Mouse (Mus musculus): ENCODE results near the gene Vwa2. TPM values are rescaled to one million over a fixed set of nuclear protein-coding genes. Genes with fewer than 3 reads are reported as not detected.

The Vwa2 gene
- polyA plus RNA-seq, 1 experiment: 0.54 TPM

DNA sequence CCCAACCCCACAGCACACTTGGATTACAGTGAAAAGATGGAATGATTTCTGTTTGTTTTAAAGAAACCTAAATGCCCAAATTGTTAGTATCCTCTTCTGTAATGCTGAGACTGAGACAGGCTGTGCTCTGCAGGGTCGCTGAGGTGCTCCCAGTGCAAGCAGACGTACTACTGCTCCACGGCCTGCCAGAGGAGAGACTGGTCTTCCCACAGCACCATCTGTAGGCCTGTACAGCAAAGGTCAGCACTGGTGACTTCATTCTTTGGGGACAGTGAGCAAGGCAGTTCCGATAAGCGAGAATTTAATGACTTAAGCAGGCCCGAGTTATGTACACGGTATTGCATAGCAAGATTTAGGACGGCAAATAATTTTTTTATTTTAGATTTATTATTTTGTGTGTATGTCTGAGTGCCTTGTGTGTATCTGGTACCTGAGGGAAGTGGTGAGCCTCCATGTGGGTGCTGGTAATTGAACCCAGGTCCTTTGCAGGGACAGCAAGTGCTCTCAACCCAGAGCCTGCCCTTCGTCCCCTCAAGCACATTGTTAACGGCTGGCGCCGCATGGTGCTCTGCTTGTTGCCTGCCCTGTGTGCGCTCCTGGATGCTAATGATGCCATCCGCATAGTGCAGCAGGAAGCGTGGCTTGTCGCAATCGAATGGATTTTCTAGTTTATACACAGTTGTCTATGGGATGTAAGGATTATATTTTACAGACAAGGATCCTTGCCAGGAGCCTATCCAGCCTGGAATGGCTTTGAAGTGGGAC, 34.9 kb upstream of the Vwa2 start:
- no peaks in the 10 kb centered on the region for H3K36me3 ChIP-seq (ENCODE audit: control insufficient read depth, insufficient read depth, low read length)
- DNase-seq: no peak
- H3K27ac ChIP-seq (ENCODE audit: control insufficient read depth, insufficient read depth, low read length): no peak overlapping the region
- H3K4me3 ChIP-seq (ENCODE audit: control insufficient read depth, insufficient read depth, low read length): no peak overlapping the region
- TF ChIP-seq POLR2A (IDR thresholded peaks at IDR 0.05; ENCODE audit: control insufficient read depth, extremely low read depth, insufficient read depth, low read length, poor library complexity) (no peak), CTCF (IDR thresholded peaks at IDR 0.05; ENCODE audit: borderline replicate concordance, control insufficient read depth, extremely low read depth, insufficient read depth, low read length, poor library complexity) (no peak)
- no peaks in the 10 kb centered on the region for H3K27me3 ChIP-seq (ENCODE audit: control insufficient read depth, insufficient read depth, low read length)
- 94% methylated on average over 17 of the region's 17 CpGs for WGBS
- no peaks in the 10 kb centered on the region for H3K4me1 ChIP-seq (replicated peaks; ENCODE audit: control insufficient read depth, insufficient read depth, low read length)

DNA sequence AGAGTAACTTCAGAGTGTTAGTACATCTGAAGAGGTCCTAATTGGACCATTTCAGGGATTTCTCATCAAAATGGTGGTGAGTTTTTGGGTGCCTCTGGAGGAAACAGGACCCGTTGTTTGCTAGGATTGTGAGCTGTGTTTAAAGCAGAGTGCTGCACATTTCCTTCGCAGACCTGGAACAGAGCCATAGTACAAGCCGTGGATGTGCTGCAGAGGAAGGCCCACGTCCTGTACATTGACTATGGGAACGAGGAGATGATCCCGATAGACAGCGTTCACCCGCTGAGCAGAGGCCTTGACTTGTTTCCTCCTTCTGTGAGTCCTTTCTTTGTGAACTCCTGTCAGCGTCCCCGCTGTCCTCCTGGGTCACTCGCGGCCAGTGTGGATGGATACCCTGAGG, 31.1 kb upstream of the Vwa2 start:
- H3K27me3 ChIP-seq (ENCODE audit: control insufficient read depth, insufficient read depth, low read length): no peaks in the 10 kb centered on the region
- no peaks in the 10 kb centered on the region for H3K4me1 ChIP-seq (replicated peaks; ENCODE audit: control insufficient read depth, insufficient read depth, low read length)
- TF ChIP-seq CTCF (IDR thresholded peaks at IDR 0.05; ENCODE audit: borderline replicate concordance, control insufficient read depth, extremely low read depth, insufficient read depth, low read length, poor library complexity) (no peak), POLR2A (IDR thresholded peaks at IDR 0.05; ENCODE audit: control insufficient read depth, extremely low read depth, insufficient read depth, low read length, poor library complexity) (no peak)
- H3K4me3 ChIP-seq (ENCODE audit: control insufficient read depth, insufficient read depth, low read length): no peak overlapping the region
- no peak overlapping the region for H3K27ac ChIP-seq (ENCODE audit: control insufficient read depth, insufficient read depth, low read length)
- DNase-seq: no peak
- 95% methylated on average over 12 of the region's 12 CpGs for WGBS
- no peaks in the 10 kb centered on the region for H3K36me3 ChIP-seq (ENCODE audit: control insufficient read depth, insufficient read depth, low read length)

DNA sequence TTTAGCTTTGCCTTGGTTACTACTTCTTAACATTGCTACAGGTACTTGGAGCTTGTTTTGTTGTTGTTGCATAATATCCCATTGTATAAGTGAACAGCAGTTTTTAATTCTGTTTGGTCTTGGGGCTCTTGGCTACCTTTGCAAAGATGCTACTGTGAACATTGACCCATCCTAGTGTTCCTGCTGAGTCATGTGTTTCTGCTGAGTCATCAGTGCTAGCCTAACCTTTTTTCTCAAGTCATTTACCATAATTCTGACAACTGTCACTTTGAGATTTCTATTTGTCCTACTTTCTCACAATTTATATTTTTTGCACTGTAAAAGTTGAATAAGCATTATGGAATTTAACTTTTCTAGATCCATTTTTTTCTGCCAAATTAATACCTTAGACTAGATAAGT, 21.5 kb upstream of the Vwa2 start:
- Histone ChIP-seq H3K27me3 (ENCODE audit: control insufficient read depth, insufficient read depth, low read length) (peaks cover 3% of the 10 kb centered on the region; the same call in 1 of the 2 replicates), H3K36me3 (ENCODE audit: control insufficient read depth, insufficient read depth, low read length) (no peaks in the 10 kb centered on the region), H3K27ac (ENCODE audit: control insufficient read depth, insufficient read depth, low read length) (no peak overlapping the region), H3K4me1 (replicated peaks; ENCODE audit: control insufficient read depth, insufficient read depth, low read length) (no peaks in the 10 kb centered on the region), H3K4me3 (ENCODE audit: control insufficient read depth, insufficient read depth, low read length) (no peak overlapping the region)
- DNase-seq: no peak
- TF ChIP-seq CTCF (IDR thresholded peaks at IDR 0.05; ENCODE audit: borderline replicate concordance, control insufficient read depth, extremely low read depth, insufficient read depth, low read length, poor library complexity): no peak

DNA sequence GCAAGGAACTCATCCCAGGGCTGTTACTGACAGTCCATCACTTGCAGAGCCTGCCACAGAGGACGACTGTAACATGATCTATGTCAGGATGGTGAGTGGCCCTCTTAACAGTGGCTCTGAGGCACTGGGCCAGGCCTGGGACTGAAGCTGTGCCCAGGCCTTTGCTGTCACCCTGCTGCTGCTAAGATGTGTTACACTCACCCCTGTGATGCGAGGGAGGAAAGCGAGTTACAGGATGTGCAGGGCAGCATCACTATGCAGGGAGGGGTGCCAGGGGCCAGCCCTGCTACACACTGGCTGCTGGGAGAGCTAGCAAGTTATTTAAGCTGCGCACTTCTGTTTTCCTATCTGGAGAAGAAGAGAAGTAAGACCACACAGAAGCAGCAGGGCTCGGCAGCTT, 17.6 kb upstream of the Vwa2 start:
- no peak for DNase-seq
- H3K4me3 ChIP-seq (ENCODE audit: control insufficient read depth, insufficient read depth, low read length): no peak overlapping the region
- peaks cover 3% of the 10 kb centered on the region; the same call in 1 of the 2 replicates for H3K27me3 ChIP-seq (ENCODE audit: control insufficient read depth, insufficient read depth, low read length)
- no peak for TF ChIP-seq CTCF (IDR thresholded peaks at IDR 0.05; ENCODE audit: borderline replicate concordance, control insufficient read depth, extremely low read depth, insufficient read depth, low read length, poor library complexity)
- no peaks in the 10 kb centered on the region for H3K4me1 ChIP-seq (replicated peaks; ENCODE audit: control insufficient read depth, insufficient read depth, low read length)
- H3K36me3 ChIP-seq (ENCODE audit: control insufficient read depth, insufficient read depth, low read length): no peaks in the 10 kb centered on the region
- no peak overlapping the region for H3K27ac ChIP-seq (ENCODE audit: control insufficient read depth, insufficient read depth, low read length)
- WGBS: 68% methylated on average over 5 of the region's 5 CpGs

DNA sequence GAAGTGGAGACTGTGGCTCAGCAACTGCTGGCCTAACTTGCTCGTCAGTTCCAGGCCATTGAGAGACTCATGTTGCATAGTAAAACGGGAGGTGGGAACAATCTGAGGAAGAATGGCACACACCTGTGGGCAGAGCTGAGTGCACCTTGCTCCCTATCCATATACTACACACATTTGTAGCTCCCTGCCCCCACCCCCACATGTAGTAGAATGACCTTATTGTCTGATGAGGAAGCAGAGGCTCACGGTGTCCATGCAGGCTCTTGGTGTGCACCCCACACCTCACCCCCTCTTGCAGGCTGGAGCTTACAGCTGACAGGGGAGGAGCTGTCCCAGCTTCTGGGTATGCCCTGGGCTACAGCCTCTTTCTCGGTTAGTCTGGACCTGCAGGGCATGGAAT, 6.3 kb upstream of the Vwa2 start:
- no peak overlapping the region for H3K4me3 ChIP-seq (ENCODE audit: control insufficient read depth, insufficient read depth, low read length)
- H3K36me3 ChIP-seq (ENCODE audit: control insufficient read depth, insufficient read depth, low read length): no peaks in the 10 kb centered on the region
- no peak for TF ChIP-seq POLR2A (IDR thresholded peaks at IDR 0.05; ENCODE audit: control insufficient read depth, extremely low read depth, insufficient read depth, low read length, poor library complexity)
- TF ChIP-seq CTCF (IDR thresholded peaks at IDR 0.05; ENCODE audit: borderline replicate concordance, control insufficient read depth, extremely low read depth, insufficient read depth, low read length, poor library complexity): no peak
- H3K27me3 ChIP-seq (ENCODE audit: control insufficient read depth, insufficient read depth, low read length): no peaks in the 10 kb centered on the region
- no peak overlapping the region for H3K27ac ChIP-seq (ENCODE audit: control insufficient read depth, insufficient read depth, low read length)
- DNase-seq: no peak
- WGBS: 86% methylated on average over 4 of the region's 4 CpGs
- no peaks in the 10 kb centered on the region for H3K4me1 ChIP-seq (replicated peaks; ENCODE audit: control insufficient read depth, insufficient read depth, low read length)

DNA sequence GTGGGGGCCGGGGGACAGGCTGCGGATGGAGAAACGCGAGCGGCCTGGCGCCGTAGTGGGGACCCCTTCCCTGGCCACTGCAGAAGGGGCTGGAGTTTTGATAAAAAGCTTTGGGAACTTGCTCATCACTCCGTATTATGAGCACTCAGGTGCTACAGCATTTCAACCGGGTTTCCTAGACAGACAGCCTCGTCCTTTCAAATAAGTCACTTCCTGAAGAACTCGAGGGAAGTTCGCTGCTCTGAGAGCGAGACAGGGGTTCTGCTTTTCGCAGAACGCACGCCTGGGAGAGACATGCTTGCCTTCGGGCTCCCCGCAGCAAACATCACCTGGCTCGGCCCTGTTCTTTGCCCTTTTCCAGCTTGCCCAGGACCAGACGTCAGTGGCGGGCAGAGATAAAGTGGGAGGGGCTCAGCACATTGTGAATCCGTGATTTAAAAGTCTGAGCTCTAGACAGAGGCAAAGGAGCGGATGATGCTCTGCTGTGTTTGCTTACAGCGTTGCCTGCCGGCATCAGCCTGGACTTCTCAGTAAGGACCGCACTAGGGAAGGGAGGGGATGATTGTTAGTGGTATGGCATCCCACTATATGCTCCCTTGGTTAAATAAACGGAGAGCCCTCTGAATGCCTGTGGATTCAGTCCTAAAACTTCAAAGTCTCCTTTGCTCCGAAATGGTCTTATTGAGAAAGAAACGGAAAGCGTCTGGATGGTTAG, 709 bp downstream of the Vwa2 start:
- H3K4me1 ChIP-seq (replicated peaks; ENCODE audit: control insufficient read depth, insufficient read depth, low read length): 0 out of 2 replicates have a peak, but pooled peaks cover 4% of the 10 kb centered on the region
- no peak for DNase-seq
- WGBS: 13% methylated on average over 30 of the region's 30 CpGs
- TF ChIP-seq CTCF (IDR thresholded peaks at IDR 0.05; ENCODE audit: borderline replicate concordance, control insufficient read depth, extremely low read depth, insufficient read depth, low read length, poor library complexity) (no peak), POLR2A (IDR thresholded peaks at IDR 0.05; ENCODE audit: control insufficient read depth, extremely low read depth, insufficient read depth, low read length, poor library complexity) (no peak)
- H3K4me3 ChIP-seq (ENCODE audit: control insufficient read depth, insufficient read depth, low read length): no peak overlapping the region
- H3K36me3 ChIP-seq (ENCODE audit: control insufficient read depth, insufficient read depth, low read length): no peaks in the 10 kb centered on the region
- H3K27ac ChIP-seq (ENCODE audit: control insufficient read depth, insufficient read depth, low read length): no peak overlapping the region
- H3K27me3 ChIP-seq (ENCODE audit: control insufficient read depth, insufficient read depth, low read length): peaks cover 6% of the 10 kb centered on the region; the same call in 1 of the 2 replicates

Data from thymus, adult 2 months (tissue).